Mouse (Mus musculus): Measurements from ENCODE around the gene Kmt5b. TPM values are rescaled to one million over a fixed set of nuclear protein-coding genes. Genes with fewer than 3 reads are reported as not detected.

Kmt5b gene
- polyA plus RNA-seq, 1 experiment from 2014 or later: 44.9 TPM

- Histone ChIP-seq H3K9me3 (no peaks in the 10 kb centered on the region), H3K27ac (replicated peaks) (no peak overlapping the region), H3K4me1 (replicated peaks) (peaks cover 42% of the 10 kb centered on the region), H3K4me3 (no peak overlapping the region), H3K36me3 (no peaks in the 10 kb centered on the region), H3K9ac (no peak overlapping the region), H3K4me2 (no peak overlapping the region), H3K27me3 (no peaks in the 10 kb centered on the region)
- 67% methylated on average over 2 of the region's 2 CpGs for WGBS
- ATAC-seq (ENCODE audit: low FRiP score, low read depth): no peak
Observed at GRCm38 (mm10) chr19:3774159-3774558, 6.9 kb downstream of the Kmt5b start.

- Histone ChIP-seq H3K4me2 (no peak overlapping the region), H3K4me1 (replicated peaks) (0 out of 2 replicates have a peak, but pooled peaks cover 21% of the 10 kb centered on the region), H3K9ac (no peak overlapping the region), H3K27me3 (no peaks in the 10 kb centered on the region), H3K27ac (replicated peaks) (no peak overlapping the region), H3K36me3 (peaks cover 12% of the 10 kb centered on the region), H3K9me3 (no peaks in the 10 kb centered on the region), H3K4me3 (no peak overlapping the region)
- ATAC-seq (ENCODE audit: low FRiP score, low read depth): no peak
- WGBS: 88% methylated on average over 8 of the region's 8 CpGs
Observed at GRCm38 (mm10) chr19:3778713-3779112, 11.5 kb downstream of the Kmt5b start.

GRCm38 (mm10) chr19:3790077-3790476 lies 22.9 kb downstream of the Kmt5b start:
- 92% methylated on average over 1 of the region's 1 CpGs for WGBS
- Histone ChIP-seq H3K4me3 (no peak overlapping the region), H3K9me3 (no peaks in the 10 kb centered on the region), H3K27ac (replicated peaks) (no peak overlapping the region), H3K4me1 (replicated peaks) (no peaks in the 10 kb centered on the region), H3K9ac (no peak overlapping the region), H3K27me3 (no peaks in the 10 kb centered on the region), H3K4me2 (no peak overlapping the region), H3K36me3 (peaks cover 41% of the 10 kb centered on the region)
- ATAC-seq (ENCODE audit: low FRiP score, low read depth): no peak

- H3K4me2 ChIP-seq: no peak overlapping the region
- H3K4me3 ChIP-seq: no peak overlapping the region
- H3K9me3 ChIP-seq: no peaks in the 10 kb centered on the region
- H3K27me3 ChIP-seq: no peaks in the 10 kb centered on the region
- H3K9ac ChIP-seq: no peak overlapping the region
- H3K27ac ChIP-seq (replicated peaks): no peak overlapping the region
- ATAC-seq (ENCODE audit: low FRiP score, low read depth): no peak
- no peaks in the 10 kb centered on the region for H3K4me1 ChIP-seq (replicated peaks)
- whole genome bisulfite sequencing: 94% methylated on average over 7 of the region's 7 CpGs
- peaks cover 90% of the 10 kb centered on the region for H3K36me3 ChIP-seq
Observed at GRCm38 (mm10) chr19:3805526-3805925, 38.3 kb downstream of the Kmt5b start.

GRCm38 (mm10) chr19:3810536-3811233 lies 43.5 kb downstream of the Kmt5b start:
- no peaks in the 10 kb centered on the region for H3K4me1 ChIP-seq (replicated peaks)
- H3K27ac ChIP-seq (replicated peaks): no peak overlapping the region
- H3K27me3 ChIP-seq: no peaks in the 10 kb centered on the region

GRCm38 (mm10) chr19:3814461-3814860 lies 47.2 kb downstream of the Kmt5b start:
- H3K36me3 ChIP-seq: peaks cover 53% of the 10 kb centered on the region

More at GRCm38 (mm10) chr19:3810536-3811233, 43.5 kb downstream of the Kmt5b start:
- Histone ChIP-seq H3K36me3 (peaks cover 74% of the 10 kb centered on the region), H3K9me3 (no peaks in the 10 kb centered on the region), H3K4me2 (no peak overlapping the region), H3K4me3 (no peak overlapping the region), H3K9ac (no peak overlapping the region)
- 96% methylated on average over 10 of the region's 10 CpGs for WGBS
- no peak for ATAC-seq (ENCODE audit: low FRiP score, low read depth)

GRCm38 (mm10) chr19:3815824-3816223 lies 48.6 kb downstream of the Kmt5b start:
- peaks cover 40% of the 10 kb centered on the region for H3K36me3 ChIP-seq
- no peak overlapping the region for H3K27ac ChIP-seq (replicated peaks)
- WGBS: 88% methylated on average over 12 of the region's 12 CpGs

More at GRCm38 (mm10) chr19:3814461-3814860, 47.2 kb downstream of the Kmt5b start:
- 88% methylated on average over 10 of the region's 10 CpGs for WGBS
- H3K4me1 ChIP-seq (replicated peaks): no peaks in the 10 kb centered on the region
- ATAC-seq (ENCODE audit: low FRiP score, low read depth): no peak
- H3K4me2 ChIP-seq: no peak overlapping the region
- no peaks in the 10 kb centered on the region for H3K27me3 ChIP-seq
- H3K9ac ChIP-seq: no peak overlapping the region
- H3K9me3 ChIP-seq: no peaks in the 10 kb centered on the region
- H3K27ac ChIP-seq (replicated peaks): no peak overlapping the region
- H3K4me3 ChIP-seq: no peak overlapping the region

GRCm38 (mm10) chr19:3819080-3819479 lies 51.9 kb downstream of the Kmt5b start:
- 75% methylated on average over 2 of the region's 2 CpGs for whole genome bisulfite sequencing

More at GRCm38 (mm10) chr19:3815824-3816223, 48.6 kb downstream of the Kmt5b start:
- Histone ChIP-seq H3K4me1 (replicated peaks) (no peaks in the 10 kb centered on the region), H3K4me2 (no peak overlapping the region), H3K4me3 (no peak overlapping the region), H3K27me3 (no peaks in the 10 kb centered on the region), H3K9me3 (no peaks in the 10 kb centered on the region), H3K9ac (no peak overlapping the region)
- no peak for ATAC-seq (ENCODE audit: low FRiP score, low read depth)

GRCm38 (mm10) chr19:3819899-3820444 lies 52.8 kb downstream of the Kmt5b start:
- no peak for ATAC-seq (ENCODE audit: low FRiP score, low read depth)
- H3K9me3 ChIP-seq: no peaks in the 10 kb centered on the region
- no peaks in the 10 kb centered on the region for H3K27me3 ChIP-seq
- no peak overlapping the region for H3K27ac ChIP-seq (replicated peaks)
- H3K4me2 ChIP-seq: no peak overlapping the region
- H3K9ac ChIP-seq: no peak overlapping the region
- no peaks in the 10 kb centered on the region for H3K4me1 ChIP-seq (replicated peaks)
- peaks cover 23% of the 10 kb centered on the region for H3K36me3 ChIP-seq
- WGBS: 92% methylated on average over 2 of the region's 2 CpGs
- no peak overlapping the region for H3K4me3 ChIP-seq

More at GRCm38 (mm10) chr19:3819080-3819479, 51.9 kb downstream of the Kmt5b start:
- H3K9ac ChIP-seq: no peak overlapping the region
- no peak overlapping the region for H3K4me2 ChIP-seq
- H3K4me3 ChIP-seq: no peak overlapping the region
- no peaks in the 10 kb centered on the region for H3K27me3 ChIP-seq
- no peak overlapping the region for H3K27ac ChIP-seq (replicated peaks)
- H3K36me3 ChIP-seq: peaks cover 32% of the 10 kb centered on the region
- ATAC-seq (ENCODE audit: low FRiP score, low read depth): no peak
- no peaks in the 10 kb centered on the region for H3K9me3 ChIP-seq
- no peaks in the 10 kb centered on the region for H3K4me1 ChIP-seq (replicated peaks)

GRCm38 (mm10) chr19:3825044-3825443 lies 57.8 kb downstream of the Kmt5b start:
- ATAC-seq (ENCODE audit: low FRiP score, low read depth): no peak

GRCm38 (mm10) chr19:3829863-3830262 lies 62.6 kb downstream of the Kmt5b start:
- H3K9me3 ChIP-seq: no peaks in the 10 kb centered on the region
- 84% methylated on average over 3 of the region's 3 CpGs for WGBS
- H3K4me1 ChIP-seq (replicated peaks): no peaks in the 10 kb centered on the region
- H3K27me3 ChIP-seq: no peaks in the 10 kb centered on the region
- H3K4me2 ChIP-seq: no peak overlapping the region
- no peak for ATAC-seq (ENCODE audit: low FRiP score, low read depth)
- no peak overlapping the region for H3K9ac ChIP-seq
- H3K27ac ChIP-seq (replicated peaks): no peak overlapping the region
- H3K36me3 ChIP-seq: no peaks in the 10 kb centered on the region
- no peak overlapping the region for H3K4me3 ChIP-seq

More at GRCm38 (mm10) chr19:3825044-3825443, 57.8 kb downstream of the Kmt5b start:
- no peaks in the 10 kb centered on the region for H3K4me1 ChIP-seq (replicated peaks)
- H3K9me3 ChIP-seq: no peaks in the 10 kb centered on the region
- no peak overlapping the region for H3K4me2 ChIP-seq
- H3K27ac ChIP-seq (replicated peaks): no peak overlapping the region
- no peak overlapping the region for H3K9ac ChIP-seq
- H3K27me3 ChIP-seq: no peaks in the 10 kb centered on the region
- no peaks in the 10 kb centered on the region for H3K36me3 ChIP-seq
- H3K4me3 ChIP-seq: no peak overlapping the region

GRCm38 (mm10) chr19:3831716-3832115 lies 64.5 kb downstream of the Kmt5b start:
- H3K4me2 ChIP-seq: no peak overlapping the region
- H3K27me3 ChIP-seq: no peaks in the 10 kb centered on the region
- H3K9me3 ChIP-seq: no peaks in the 10 kb centered on the region
- ATAC-seq (ENCODE audit: low FRiP score, low read depth): no peak
- WGBS: 53% methylated on average over 8 of the region's 8 CpGs
- H3K9ac ChIP-seq: no peak overlapping the region
- no peaks in the 10 kb centered on the region for H3K4me1 ChIP-seq (replicated peaks)
- H3K4me3 ChIP-seq: no peak overlapping the region
- no peaks in the 10 kb centered on the region for H3K36me3 ChIP-seq
- H3K27ac ChIP-seq (replicated peaks): no peak overlapping the region

Measured in hindbrain, embryonic 15.5 days (tissue).